Mouse (Mus musculus) left cerebral cortex, adult 8-10 months (tissue): ENCODE results near the gene Dgat2. TPM values are rescaled to one million over a fixed set of nuclear protein-coding genes. Genes with fewer than 3 reads are reported as not detected.

Source experiments
- DNase-seq, 2 experiments: peaks; one replicate each; pipeline ENCODE4 v3.0.0; 2022; ENCODE audit warnings: low spot score in 2 of 2
- total RNA-seq, 4 experiments: library from RNA; stranded (reverse); gene quantifications; 2 replicates each; pipeline ENCODE4 v1.2.4; 2022

The Dgat2 gene
- total RNA-seq, 4 experiments from 2014 or later = 78.4 to 92.7 (median 82.3) TPM

DNA sequence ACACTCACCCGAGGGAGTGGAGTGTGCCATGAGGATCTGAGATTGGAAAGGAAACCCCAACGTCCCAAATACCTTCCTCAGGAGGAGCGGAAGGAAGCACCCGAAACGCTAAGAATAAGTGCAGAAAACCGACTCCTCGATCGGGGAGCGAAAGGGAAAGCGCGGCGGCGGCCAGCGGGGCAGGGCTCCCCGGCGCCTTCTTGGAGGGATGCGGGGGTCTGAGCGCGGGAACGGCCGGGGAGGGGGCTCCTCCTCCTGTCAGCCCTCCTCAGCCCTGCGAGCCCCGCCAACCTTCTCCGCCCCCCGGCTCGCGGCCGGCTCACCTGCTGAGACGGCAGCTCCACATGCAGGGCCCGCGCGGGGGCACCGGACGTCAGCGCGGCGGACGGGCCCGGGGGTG, 42.0 kb downstream of the Dgat2 start:
- DNase-seq = no peak

DNA sequence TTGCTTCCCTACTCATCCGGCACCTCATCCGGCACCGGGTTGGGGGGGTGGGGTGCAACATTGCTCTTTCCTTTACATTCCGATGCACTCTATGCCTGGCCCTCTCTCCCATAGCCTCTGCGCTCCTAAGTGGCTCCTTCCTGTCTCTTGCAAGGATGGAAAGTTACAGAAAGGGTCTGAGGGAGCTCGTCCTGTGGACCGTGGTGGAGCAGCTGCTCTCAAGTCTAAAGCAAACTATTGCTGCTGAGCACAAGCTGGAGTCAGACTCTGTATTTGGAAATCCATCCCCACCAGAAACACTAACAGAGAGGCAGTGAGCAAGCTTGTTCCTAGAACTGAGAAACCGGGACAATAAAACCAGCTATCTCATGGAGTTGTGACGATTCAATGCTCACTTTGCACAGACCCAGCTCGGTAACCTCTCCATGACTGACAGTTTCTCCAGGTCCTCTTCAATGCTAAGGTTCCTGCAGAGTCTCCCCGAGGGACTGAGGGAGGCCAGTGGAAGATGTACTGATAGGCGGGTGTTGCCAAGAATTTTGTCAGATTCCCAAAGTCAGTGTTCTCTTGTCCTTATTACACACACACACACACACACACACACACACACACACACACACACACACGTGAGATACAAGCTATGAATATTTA, 42.6 kb downstream of the Dgat2 start:
- DNase-seq = no peak

DNA sequence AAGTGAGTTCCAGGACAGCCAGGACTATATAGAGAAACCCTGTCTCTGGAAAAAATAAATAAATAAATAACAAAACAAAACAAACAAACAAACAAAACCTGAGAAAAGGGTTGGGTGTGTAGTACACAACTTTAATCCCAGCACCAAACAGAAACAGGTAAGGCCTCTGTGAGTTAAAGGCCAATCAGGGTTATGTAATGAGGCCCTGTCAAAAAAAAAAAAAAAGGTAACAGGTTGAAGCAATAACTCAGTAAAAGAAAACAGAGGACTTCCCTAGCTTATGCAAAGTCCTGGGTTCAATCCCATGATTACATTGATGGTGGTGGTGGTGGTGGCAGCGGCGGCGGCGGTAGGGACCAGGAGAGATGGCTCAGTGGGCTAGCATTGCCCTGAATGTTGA, 45.0 kb downstream of the Dgat2 start:
- DNase-seq = no peak

DNA sequence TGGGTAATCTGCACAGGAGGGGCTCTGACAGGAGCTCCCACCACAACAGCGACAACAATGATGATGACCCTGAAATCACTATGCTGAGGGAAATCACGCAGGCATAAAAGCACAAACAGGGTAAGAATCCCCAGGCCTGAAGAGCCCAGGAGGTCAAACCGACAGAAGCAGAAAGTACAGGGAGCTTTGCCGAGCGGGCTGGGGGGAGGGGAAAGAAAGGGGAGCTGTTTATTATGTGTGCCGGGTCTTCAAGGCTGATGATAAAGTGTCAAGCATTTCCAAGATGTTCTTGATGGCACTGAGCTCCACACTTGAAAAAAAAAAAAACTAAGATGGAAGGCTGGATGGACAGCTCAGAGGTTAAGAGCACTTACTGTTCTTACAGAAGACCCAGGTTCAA, 45.7 kb downstream of the Dgat2 start:
- DNase-seq = no peak

DNA sequence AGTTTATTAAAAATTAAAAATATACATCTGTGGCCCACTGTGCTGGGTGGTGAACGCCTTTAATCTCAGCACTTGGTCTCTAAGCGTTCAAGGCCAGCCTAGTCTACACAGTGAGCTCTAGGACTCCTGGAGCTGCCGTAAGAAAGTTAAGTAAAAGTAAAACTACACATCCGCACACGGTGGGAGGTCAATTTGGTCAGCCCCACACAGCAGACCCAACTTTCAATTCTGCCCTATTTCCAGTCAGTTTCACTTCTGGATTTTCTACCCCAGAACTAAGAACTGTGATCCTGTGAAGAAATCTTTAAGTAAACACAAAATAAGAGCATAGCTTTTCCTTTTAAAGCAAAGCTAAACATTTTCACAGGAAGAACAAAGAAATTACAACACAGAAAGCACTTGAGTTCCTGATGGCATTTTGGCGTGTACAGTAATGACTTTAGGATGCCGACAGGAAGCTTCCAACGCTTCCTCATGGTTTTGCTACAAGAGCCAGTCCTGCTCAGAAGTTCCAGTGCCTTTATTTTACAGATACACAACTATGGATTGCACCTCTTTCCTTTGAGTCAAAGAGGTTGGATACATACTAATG, 48.6 kb downstream of the Dgat2 start:
- no peak for DNase-seq

DNA sequence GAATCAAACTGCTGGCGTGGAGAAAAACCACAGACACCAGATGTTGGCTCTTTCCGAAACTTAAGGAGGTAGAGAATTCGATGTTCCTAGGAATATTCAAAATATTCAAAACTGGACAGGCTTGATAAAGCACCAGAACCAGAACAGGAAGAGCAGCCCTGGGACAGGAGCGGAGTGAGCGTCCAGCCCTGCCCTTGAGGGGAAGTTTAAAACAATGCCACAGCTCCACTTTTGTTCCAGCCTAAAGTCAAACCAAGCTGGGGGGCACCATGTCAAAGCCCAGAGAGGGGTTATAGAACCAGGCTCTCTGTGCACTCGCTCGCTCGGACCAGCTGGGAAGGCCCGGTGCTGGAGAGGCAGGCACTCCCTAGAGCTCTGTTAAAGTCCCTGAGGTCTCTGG, 49.9 kb downstream of the Dgat2 start:
- no peak for DNase-seq

DNA sequence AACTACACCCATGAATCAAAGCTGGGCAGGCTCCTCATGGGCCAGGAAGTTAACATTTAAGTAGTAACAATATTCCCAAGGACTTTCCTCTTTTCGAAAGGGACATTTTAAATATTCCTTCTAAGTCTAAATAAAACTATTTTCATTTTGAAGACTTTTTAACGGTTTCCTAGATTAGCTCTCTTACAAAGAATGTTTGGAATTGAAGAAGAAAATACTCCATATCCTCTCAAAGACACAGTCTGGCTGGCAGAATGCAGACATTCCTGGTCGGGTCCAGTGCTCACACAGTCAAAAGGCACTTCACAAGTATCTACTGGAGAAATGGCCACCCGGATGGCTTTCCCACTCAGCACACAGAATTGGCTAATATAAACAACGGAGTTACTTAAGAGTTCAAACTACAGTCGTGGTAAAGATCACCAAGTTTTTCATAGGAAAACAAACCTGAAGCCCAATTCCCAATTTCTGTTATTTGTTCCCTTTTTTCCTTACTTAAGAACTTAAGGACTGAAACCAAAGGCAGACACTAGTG, 50.6 kb downstream of the Dgat2 start:
- no peak for DNase-seq

DNA sequence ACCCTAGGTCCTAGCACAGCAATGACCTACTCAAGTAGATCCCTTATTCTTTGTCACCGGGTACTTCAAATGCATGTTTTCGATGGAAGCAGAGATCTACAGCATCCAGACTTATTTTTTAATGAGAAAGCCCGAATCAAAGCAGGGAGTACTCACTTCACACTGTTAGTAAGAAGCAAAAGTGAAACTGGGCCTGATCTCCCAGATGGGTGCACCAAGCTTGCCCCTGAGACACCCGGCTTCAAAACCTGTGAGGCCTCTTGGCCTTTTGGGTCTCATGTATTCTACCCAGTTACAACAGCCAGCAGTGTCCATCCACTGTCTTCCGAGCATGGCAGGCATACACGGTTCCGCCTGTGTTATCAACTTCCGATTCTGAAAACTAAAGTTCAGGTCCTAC, 53.6 kb downstream of the Dgat2 start:
- no peak for DNase-seq

DNA sequence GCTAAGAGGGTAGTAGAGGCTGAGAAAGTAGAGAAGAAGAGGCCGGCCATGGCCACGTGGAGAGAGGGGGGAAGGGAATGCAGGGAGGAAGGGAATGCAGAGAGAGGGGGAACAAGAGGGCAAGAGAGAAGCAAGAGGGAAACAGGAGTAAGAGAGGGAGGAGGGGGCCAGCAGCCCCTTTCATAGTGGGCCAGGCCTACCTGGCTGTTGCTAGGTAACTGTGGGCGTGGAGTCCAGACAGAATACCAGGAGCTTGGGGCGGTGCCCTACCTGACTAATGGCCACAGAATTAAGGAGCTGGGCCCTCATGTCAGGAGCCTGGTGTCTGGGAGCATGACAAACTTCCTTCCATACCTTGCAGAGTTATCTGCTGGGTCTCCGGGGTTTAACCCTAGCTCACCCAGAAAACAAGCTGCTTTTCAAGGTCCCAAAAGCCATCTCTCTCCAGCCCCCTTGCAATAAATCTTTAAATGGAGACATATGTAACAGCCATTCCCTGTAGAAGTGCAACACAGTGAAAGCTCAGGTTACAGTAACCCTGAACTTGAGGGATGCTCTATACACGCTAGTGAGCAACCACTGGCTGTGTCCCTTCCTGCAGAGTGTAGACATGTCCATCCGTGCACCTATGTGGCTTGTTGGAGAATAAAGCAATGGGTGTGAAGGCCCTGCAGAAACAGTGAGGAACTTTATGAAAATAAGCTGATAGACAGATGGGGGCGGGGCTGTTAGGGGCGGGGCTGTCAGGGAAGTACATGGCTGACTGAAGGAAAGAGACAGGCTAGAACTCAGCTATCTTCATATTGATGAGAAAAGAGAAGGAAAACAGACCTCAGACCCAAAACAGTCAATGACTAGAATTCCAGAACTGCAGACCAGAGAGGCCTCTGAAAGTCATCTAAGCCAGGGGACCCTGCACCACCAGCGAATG, 54.2 kb downstream of the Dgat2 start:
- DNase-seq = no peak

DNA sequence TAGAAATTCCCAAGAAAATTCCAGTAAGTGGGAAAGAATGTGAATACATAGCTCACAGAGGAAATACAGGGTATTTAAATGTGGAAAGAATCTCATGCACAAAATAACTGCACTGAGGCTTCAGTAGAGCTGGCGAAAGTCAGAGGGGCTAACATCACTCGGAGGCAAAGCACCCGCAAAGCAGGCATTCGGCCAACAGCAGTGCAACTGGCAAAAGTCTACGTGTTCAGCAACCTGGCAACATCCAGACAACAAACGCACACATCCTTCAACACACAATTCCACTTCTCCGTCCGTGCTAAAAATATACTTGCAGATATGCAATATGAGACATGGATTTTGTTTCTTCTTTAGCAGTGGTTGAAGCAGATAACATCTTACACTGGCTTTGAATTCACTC, 56.5 kb downstream of the Dgat2 start:
- DNase-seq = no peak

DNA sequence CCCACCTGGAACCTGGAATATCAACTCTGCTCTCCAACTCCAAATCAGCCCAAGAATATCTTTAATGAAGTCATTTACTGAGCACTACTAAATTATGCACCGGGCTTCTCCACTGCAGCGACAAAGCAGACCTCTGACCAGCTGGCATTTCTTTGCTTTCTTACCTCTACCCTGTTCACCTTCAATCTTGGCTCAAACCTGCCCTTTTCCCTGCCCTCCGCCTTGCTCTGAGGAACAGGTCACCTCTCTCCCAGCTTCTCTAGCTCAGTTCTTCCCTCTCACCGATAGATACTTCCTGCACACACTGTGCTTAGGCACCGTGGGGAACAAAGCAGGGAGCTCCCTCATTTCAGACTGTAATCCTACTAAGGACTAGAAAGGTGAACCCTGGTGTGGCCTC, 59.9 kb downstream of the Dgat2 start:
- DNase-seq = no peak

DNA sequence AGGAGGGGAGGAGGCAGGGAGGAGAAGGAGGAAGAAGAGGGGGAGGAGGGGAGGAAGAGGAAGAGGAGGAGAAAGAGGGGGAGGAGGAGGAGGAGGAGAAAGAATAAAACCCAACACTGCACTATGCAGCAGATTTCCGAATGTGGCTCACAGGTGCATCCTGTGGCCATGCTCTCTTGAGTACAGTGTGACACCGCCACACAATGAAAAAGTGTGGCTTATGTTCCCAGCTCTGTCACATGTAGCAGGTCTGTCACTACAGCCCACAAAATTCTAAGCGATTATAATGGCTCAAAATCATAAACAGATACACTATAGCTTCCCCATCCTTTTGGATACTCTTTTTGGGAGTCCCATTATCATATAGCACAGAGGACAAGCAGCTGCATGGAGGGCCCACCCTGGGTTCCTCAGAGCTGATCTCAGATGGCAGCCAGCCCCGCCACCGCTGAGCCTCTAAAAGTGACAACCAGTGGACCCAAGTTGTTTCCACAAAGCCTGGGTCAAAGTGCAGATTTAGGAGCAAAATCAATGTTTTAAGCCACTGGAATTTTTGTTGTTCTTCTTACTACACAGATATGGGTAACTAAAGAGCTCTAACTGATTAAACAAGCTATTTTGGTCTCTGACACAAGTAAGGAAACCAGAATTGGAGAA, 61.5 kb downstream of the Dgat2 start:
- no peak for DNase-seq

DNA sequence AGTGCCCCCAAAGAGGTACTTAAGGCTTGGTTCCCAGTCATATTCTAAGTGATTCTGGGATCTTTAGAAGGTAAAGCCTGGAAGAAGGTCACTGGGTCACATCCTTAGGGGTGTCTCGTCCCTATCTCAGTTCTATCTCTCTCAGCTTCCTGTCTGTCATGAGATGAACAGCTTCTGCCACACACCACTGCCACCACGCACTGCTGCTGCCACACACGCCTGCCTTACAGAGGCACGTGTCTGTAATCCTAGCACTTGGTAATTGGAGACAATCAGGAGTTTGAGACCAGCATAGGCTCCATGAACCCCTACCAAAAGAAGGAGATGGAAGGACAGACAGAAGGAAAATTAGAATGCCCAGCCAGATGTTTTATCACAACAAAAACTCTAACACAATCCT, 62.4 kb downstream of the Dgat2 start:
- no peak for DNase-seq

DNA sequence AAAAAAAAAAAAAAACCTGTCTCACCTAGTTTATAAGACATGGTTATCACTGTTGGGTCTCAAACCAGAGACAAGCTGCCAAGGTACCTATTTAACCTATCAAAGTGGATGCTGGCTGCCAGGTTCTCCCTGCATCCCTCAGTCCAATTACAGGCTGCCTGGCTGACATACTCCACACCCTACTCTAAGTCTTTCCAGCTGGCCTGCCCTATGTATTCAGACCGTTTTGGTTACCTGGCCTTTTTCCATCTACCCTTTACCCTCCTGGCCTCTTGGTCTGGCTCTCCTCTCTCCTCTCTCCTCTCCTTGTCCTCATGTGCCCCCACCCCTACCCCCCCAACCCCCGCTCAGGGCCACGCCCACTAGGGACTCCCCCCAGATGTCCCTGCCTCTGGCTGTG, 65.7 kb downstream of the Dgat2 start:
- DNase-seq = no peak

DNA sequence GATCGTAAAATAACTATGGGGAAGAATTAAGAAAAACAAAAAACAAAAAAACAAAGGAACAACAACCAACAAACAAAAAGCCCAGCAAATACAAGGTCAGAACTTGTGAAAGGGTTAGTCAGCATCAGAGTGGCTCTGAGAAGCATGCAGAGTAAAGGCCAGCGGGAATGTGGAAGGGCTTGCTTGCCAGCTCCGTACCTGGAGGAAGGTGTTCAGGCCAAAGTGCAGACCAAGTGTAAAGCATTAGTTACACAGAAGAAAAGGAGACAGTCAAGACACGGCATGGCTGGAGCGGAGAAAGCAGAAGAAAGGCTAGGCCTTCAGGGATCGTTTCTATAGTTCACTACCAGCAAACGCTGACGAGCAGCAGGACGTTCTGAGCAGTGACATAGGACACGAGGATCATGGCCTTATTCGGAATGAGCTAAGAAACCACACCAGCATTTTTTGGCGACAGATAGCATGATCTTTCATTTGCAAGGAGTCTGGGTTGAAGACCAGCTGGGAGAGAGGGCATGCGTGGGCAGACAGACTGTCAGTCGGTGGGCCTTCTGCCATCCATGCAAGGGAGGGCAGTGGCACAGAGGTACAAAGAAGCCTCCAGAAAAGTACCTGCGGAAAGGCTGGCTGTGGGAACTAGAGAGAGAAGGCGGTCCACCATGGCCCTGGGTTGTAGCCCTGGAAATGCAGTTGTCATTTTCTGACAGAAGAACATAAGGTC, 68.4 kb downstream of the Dgat2 start:
- no peak for DNase-seq

DNA sequence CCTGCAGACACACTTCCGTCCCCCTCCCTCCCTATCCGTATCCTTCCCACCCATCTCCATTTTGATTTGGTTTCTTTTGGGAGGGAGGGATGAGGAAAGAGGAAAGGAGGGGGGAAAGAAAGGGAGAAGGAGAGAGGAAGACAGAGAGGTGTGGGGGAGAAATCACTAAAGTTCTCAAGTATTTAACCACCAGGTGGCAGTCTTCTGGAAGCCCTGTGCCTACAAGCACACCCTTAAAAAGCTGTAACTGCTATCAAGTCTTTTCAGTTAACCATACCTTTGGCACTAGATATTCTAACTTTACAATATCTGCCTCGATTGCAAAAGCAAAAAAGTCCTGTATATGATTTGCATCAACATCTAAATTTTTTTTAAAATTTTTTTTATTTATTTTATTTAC, 75.0 kb downstream of the Dgat2 start:
- no peak for DNase-seq

DNA sequence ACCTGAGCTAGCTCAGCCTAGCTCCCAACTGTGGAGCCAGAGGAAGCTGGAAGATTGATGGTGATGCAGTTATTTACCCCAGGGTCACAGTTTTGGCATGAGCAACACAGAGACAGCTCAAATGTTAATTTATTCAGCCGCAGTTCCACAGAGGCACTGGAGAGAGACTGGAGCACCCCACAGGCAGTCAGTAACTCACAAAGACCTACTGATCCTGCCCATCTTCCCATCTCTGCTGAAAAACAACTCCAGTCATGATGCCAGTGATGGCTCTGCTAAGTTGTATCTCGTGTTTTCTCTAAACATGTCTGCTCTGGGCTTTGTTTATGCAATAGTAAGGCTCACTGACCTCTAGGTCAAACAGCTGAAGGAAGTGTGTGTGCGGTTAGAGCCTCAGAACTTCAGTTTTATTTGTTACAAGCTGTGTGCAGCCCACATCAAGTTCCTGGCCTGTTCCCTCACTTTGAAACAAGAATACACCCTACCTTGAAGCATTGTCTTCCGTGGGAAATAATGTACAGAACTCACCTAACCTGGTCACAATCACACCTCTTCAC, 75.7 kb downstream of the Dgat2 start:
- DNase-seq = no peak
